Mouse (Mus musculus) right cerebral cortex, adult 18-20 months (tissue): ENCODE measurements around the gene Gm6217.
"Not testable (repeated sequence)": the region's sequence is repeated elsewhere in the genome, so short reads cannot be mapped to it uniquely, and the experiment has no call there.

ENCODE experiments used
- DNase-seq: peaks from one replicate; pipeline ENCODE4 v3.0.0; 2022; ENCODE audit warnings: mixed read lengths

Gm6217 gene

GRCm38 (mm10) chr1:82931326-82931725 lies at the start of gene Gm6217:
TSS of gene Gm6217 (minus strand) at chr1:82931399.
- not testable (repeated sequence) for DNase-seq

GRCm38 (mm10) chr1:82977840-82978239 lies 46.6 kb upstream of the Gm6217 start:
- no peak for DNase-seq

- no peak for DNase-seq
Observed at GRCm38 (mm10) chr1:82975750-82976149, 44.6 kb upstream of the Gm6217 start.

- DNase-seq = no peak
Observed at GRCm38 (mm10) chr1:82974342-82974741, 43.1 kb upstream of the Gm6217 start.

- DNase-seq = no peak
Observed at GRCm38 (mm10) chr1:82973901-82974300, 42.7 kb upstream of the Gm6217 start.

GRCm38 (mm10) chr1:82973244-82973643 lies 42.0 kb upstream of the Gm6217 start:
- no peak for DNase-seq

GRCm38 (mm10) chr1:82972046-82972445 lies 40.8 kb upstream of the Gm6217 start:
- DNase-seq = no peak

- no peak for DNase-seq
Observed at GRCm38 (mm10) chr1:82966413-82966812, 35.2 kb upstream of the Gm6217 start.

GRCm38 (mm10) chr1:82959870-82960385 lies 28.7 kb upstream of the Gm6217 start, which contains the start of gene Gm47955:
TSS of gene Gm47955 (plus strand) at chr1:82960286.
- no peak for DNase-seq

- not testable (repeated sequence) for DNase-seq
Observed at GRCm38 (mm10) chr1:82955913-82956312, 24.7 kb upstream of the Gm6217 start, which contains the start of gene Gm7544. TSS of gene Gm7544 (minus strand) at chr1:82956013.

GRCm38 (mm10) chr1:82948601-82949000 lies 17.4 kb upstream of the Gm6217 start:
- DNase-seq = no peak

- DNase-seq = not testable (repeated sequence)
Observed at GRCm38 (mm10) chr1:82946029-82946428, 14.8 kb upstream of the Gm6217 start.

GRCm38 (mm10) chr1:82943295-82943694 lies 12.1 kb upstream of the Gm6217 start, which contains the start of gene A030003K21Rik:
TSS of gene A030003K21Rik (minus strand) at chr1:82943388.
- not testable (repeated sequence) for DNase-seq

GRCm38 (mm10) chr1:82942505-82942904 lies 11.3 kb upstream of the Gm6217 start:
- not testable (repeated sequence) for DNase-seq

- no peak for DNase-seq
Observed at GRCm38 (mm10) chr1:82938666-82939065, 7.5 kb upstream of the Gm6217 start.

- DNase-seq = not testable (repeated sequence)
Observed at GRCm38 (mm10) chr1:82930558-82930957, 641 bp downstream of the Gm6217 start.

GRCm38 (mm10) chr1:82924650-82925049 lies 6.5 kb downstream of the Gm6217 start, which contains the start of gene A030014E15Rik:
TSS of gene A030014E15Rik (plus strand) at chr1:82924917.
- DNase-seq = no peak

- not testable (repeated sequence) for DNase-seq
Observed at GRCm38 (mm10) chr1:82913434-82913833, 17.8 kb downstream of the Gm6217 start.

- no peak for DNase-seq
Observed at GRCm38 (mm10) chr1:82913025-82913424, 18.2 kb downstream of the Gm6217 start, which contains the start of gene A030005L19Rik. TSS of gene A030005L19Rik (plus strand) at chr1:82913325.

GRCm38 (mm10) chr1:82905886-82906285 lies 25.3 kb downstream of the Gm6217 start:
- DNase-seq = no peak

- no peak for DNase-seq
Observed at GRCm38 (mm10) chr1:82901201-82901600, 30.0 kb downstream of the Gm6217 start.

GRCm38 (mm10) chr1:82900567-82900966 lies 30.6 kb downstream of the Gm6217 start:
- no peak for DNase-seq

- DNase-seq = no peak
Observed at GRCm38 (mm10) chr1:82893269-82893668, 37.9 kb downstream of the Gm6217 start.
